In genomic region chr14:54685471-54685870, GRCm38 (mm10) we compare ENCODE assay signal across 8 mouse cellular contexts. TPM values are rescaled to one million over a fixed set of nuclear protein-coding genes. Genes with fewer than 3 reads are reported as not detected.
DNase-seq lines count a peak whose midpoint lies in the region; ATAC-seq lines count a peak whose summit lies in the region.

No protein-coding gene starts in this region.

- H3K27me3 ChIP-seq in megakaryocyte, embryonic 14.5 days (replicated peaks) = no peaks in the 10 kb centered on the region
- no peaks in the 10 kb centered on the region for H3K27me3 ChIP-seq in limb, embryonic 15.5 days
- no peaks in the 10 kb centered on the region for H3K27me3 ChIP-seq in stomach, embryonic 14.5 days (ENCODE audit: control insufficient read depth, insufficient read depth, low read length)

- 5% methylated on average over 8 of the region's 8 CpGs for WGBS in limb, embryonic 15.5 days
- 12% methylated on average over 8 of the region's 8 CpGs for WGBS in stomach, embryonic 14.5 days

- peak overlapping the region; percentile 49 for H3K4me2 ChIP-seq in limb, embryonic 15.5 days
- H3K4me2 ChIP-seq in stomach, embryonic 14.5 days (replicated peaks; ENCODE audit: low read depth, low read length) = peak overlapping the region; percentile 72

- no peaks in the 10 kb centered on the region for H3K9me3 ChIP-seq in megakaryocyte, embryonic 14.5 days
- no peaks in the 10 kb centered on the region for H3K9me3 ChIP-seq in limb, embryonic 15.5 days
- H3K9me3 ChIP-seq in stomach, embryonic 14.5 days (ENCODE audit: control insufficient read depth, low read depth, low read length) = no peaks in the 10 kb centered on the region

- no peak for ATAC-seq in megakaryocyte, adult 5-6 weeks (ENCODE audit: poor library complexity, severe bottlenecking)
- ATAC-seq in erythroid progenitor cell, adult 5-6 weeks (replicated peaks; ENCODE audit: low FRiP score, poor library complexity, severe bottlenecking) = peak; percentile 22
- no peak for ATAC-seq in limb, embryonic 15.5 days (ENCODE audit: insufficient number of reproducible peaks, low FRiP score, low TSS enrichment, low read depth)
- ATAC-seq in stomach, embryonic 14.5 days (ENCODE audit: insufficient number of reproducible peaks, insufficient read depth, low FRiP score, low read depth) = no peak
- ATAC-seq in megakaryocyte-erythroid progenitor cell, adult 5-6 weeks (replicated peaks; ENCODE audit: low FRiP score, low TSS enrichment, poor library complexity, severe bottlenecking) = no peak

- peak overlapping the region; percentile 97 for H3K9ac ChIP-seq in limb, embryonic 15.5 days
- peak overlapping the region; percentile 97 for H3K9ac ChIP-seq in stomach, embryonic 14.5 days (replicated peaks; ENCODE audit: low read depth, low read length)

- no peak for DNase-seq in right cerebral cortex, postnatal 4 days
- DNase-seq in layer of hippocampus, adult 9-10 months (ENCODE audit: low spot score) = no peak

- peak overlapping the region; percentile 100 for H3K4me3 ChIP-seq in megakaryocyte, embryonic 14.5 days (replicated peaks)
- H3K4me3 ChIP-seq in limb, embryonic 15.5 days = peak overlapping the region; percentile 85
- H3K4me3 ChIP-seq in stomach, embryonic 14.5 days (ENCODE audit: low read depth, low read length) = peak overlapping the region; percentile 84

- H3K36me3 ChIP-seq in megakaryocyte, embryonic 14.5 days (replicated peaks; ENCODE audit: low read length) = peaks cover 50% of the 10 kb centered on the region
- peaks cover 29% of the 10 kb centered on the region for H3K36me3 ChIP-seq in limb, embryonic 15.5 days
- peaks cover 19% of the 10 kb centered on the region for H3K36me3 ChIP-seq in stomach, embryonic 14.5 days (ENCODE audit: control insufficient read depth, insufficient read depth, low read length)

- H3K27ac ChIP-seq in limb, embryonic 15.5 days = peak overlapping the region; percentile 97; the same call in 1 of the 2 replicates
- H3K27ac ChIP-seq in stomach, embryonic 14.5 days (ENCODE audit: low read length) = no peak overlapping the region

- H3K4me1 ChIP-seq in megakaryocyte, embryonic 14.5 days = peaks cover 59% of the 10 kb centered on the region
- H3K4me1 ChIP-seq in limb, embryonic 15.5 days = peaks cover 16% of the 10 kb centered on the region
- H3K4me1 ChIP-seq in stomach, embryonic 14.5 days (ENCODE audit: control insufficient read depth, insufficient read depth, low read length) = peaks cover 13% of the 10 kb centered on the region; the same call in 1 of the 2 replicates

RNA-seq across cellular contexts. Expression of gene 1700123O20Rik, which starts 0.5 kb away (rescaled TPM):
- 28.9 and 131 TPM in 2 replicates for polyA plus RNA-seq in megakaryocyte, embryonic 14.5 days (2012; ENCODE audit: insufficient read depth, low replicate concordance)
- total RNA-seq in megakaryocyte, adult 5-6 weeks (2015) = 57.9 and 59.1 TPM in 2 replicates
- 34.3 and 34.8 TPM in 2 replicates for total RNA-seq in megakaryocyte, adult 5-6 weeks (2017)
- 45.7 and 46.9 TPM in 2 replicates for total RNA-seq in erythroid progenitor cell, adult 5-6 weeks (2015; ENCODE audit: low replicate concordance)
- 16.3 and 29.4 TPM in 2 replicates for total RNA-seq in erythroid progenitor cell, adult 5-6 weeks (2017; ENCODE audit: low replicate concordance)
- polyA plus RNA-seq in limb, embryonic 15.5 days (2015; fragmentation: Nextera tagmentation; extraction: Ambion mirVana) = 79.6 and 81.2 TPM in 2 replicates
- polyA plus RNA-seq in stomach, embryonic 14.5 days (2014; fragmentation: Nextera tagmentation; extraction: Ambion mirVana) = 82.9 and 88.9 TPM in 2 replicates
- 37.1 and 42.0 TPM in 2 replicates for total RNA-seq in megakaryocyte-erythroid progenitor cell, adult 5-6 weeks (2014; fragmentation: Nextera tagmentation)
- total RNA-seq in megakaryocyte-erythroid progenitor cell, adult 5-6 weeks (2017) = 42.4 and 58.4 TPM in 2 replicates

RNA-seq across cellular contexts. Expression of gene Acin1, which starts 1.3 kb away (rescaled TPM):
- polyA plus RNA-seq in megakaryocyte, embryonic 14.5 days (2012; ENCODE audit: insufficient read depth, low replicate concordance) = 85.2 and 218 TPM in 2 replicates
- 99.7 and 131 TPM in 2 replicates for total RNA-seq in megakaryocyte, adult 5-6 weeks (2015)
- total RNA-seq in megakaryocyte, adult 5-6 weeks (2017) = 173 and 223 TPM in 2 replicates
- total RNA-seq in erythroid progenitor cell, adult 5-6 weeks (2015; ENCODE audit: low replicate concordance) = 153 and 270 TPM in 2 replicates
- 381 and 431 TPM in 2 replicates for total RNA-seq in erythroid progenitor cell, adult 5-6 weeks (2017; ENCODE audit: low replicate concordance)
- polyA plus RNA-seq in limb, embryonic 15.5 days (2015; fragmentation: Nextera tagmentation; extraction: Ambion mirVana) = 109 TPM in 2 replicates
- polyA plus RNA-seq in stomach, embryonic 14.5 days (2014; fragmentation: Nextera tagmentation; extraction: Ambion mirVana) = 145 and 147 TPM in 2 replicates
- total RNA-seq in megakaryocyte-erythroid progenitor cell, adult 5-6 weeks (2014; fragmentation: Nextera tagmentation) = 222 and 244 TPM in 2 replicates
- 267 and 293 TPM in 2 replicates for total RNA-seq in megakaryocyte-erythroid progenitor cell, adult 5-6 weeks (2017)

RNA-seq across cellular contexts. Expression of gene Gm29776, which starts 13.2 kb away (rescaled TPM):
- polyA plus RNA-seq in megakaryocyte, embryonic 14.5 days (2012; ENCODE audit: insufficient read depth, low replicate concordance) = not detected in 2 replicates
- 0.25 and 0.46 TPM in 2 replicates for total RNA-seq in megakaryocyte, adult 5-6 weeks (2015)
- not detected in 2 replicates for total RNA-seq in megakaryocyte, adult 5-6 weeks (2017)
- not detected in 2 replicates for total RNA-seq in erythroid progenitor cell, adult 5-6 weeks (2015; ENCODE audit: low replicate concordance)
- total RNA-seq in erythroid progenitor cell, adult 5-6 weeks (2017; ENCODE audit: low replicate concordance) = not detected in 2 replicates
- polyA plus RNA-seq in limb, embryonic 15.5 days (2015; fragmentation: Nextera tagmentation; extraction: Ambion mirVana) = 0.21 and 0.24 TPM in 2 replicates
- polyA plus RNA-seq in stomach, embryonic 14.5 days (2014; fragmentation: Nextera tagmentation; extraction: Ambion mirVana) = 0.17 and 0.24 TPM in 2 replicates
- total RNA-seq in megakaryocyte-erythroid progenitor cell, adult 5-6 weeks (2014; fragmentation: Nextera tagmentation) = not detected in 2 replicates
- not detected in 2 replicates for total RNA-seq in megakaryocyte-erythroid progenitor cell, adult 5-6 weeks (2017)

RNA-seq across cellular contexts. Expression of gene Cebpe, which starts 26.5 kb away (rescaled TPM):
- 17.3 TPM in 1 of 2 replicates, not detected in the other for polyA plus RNA-seq in megakaryocyte, embryonic 14.5 days (2012; ENCODE audit: insufficient read depth, low replicate concordance)
- 24.4 and 26.0 TPM in 2 replicates for total RNA-seq in megakaryocyte, adult 5-6 weeks (2015)
- total RNA-seq in megakaryocyte, adult 5-6 weeks (2017) = 41.9 and 52.8 TPM in 2 replicates
- 14.7 and 25.9 TPM in 2 replicates for total RNA-seq in erythroid progenitor cell, adult 5-6 weeks (2015; ENCODE audit: low replicate concordance)
- total RNA-seq in erythroid progenitor cell, adult 5-6 weeks (2017; ENCODE audit: low replicate concordance) = 9.4 and 12.4 TPM in 2 replicates
- polyA plus RNA-seq in limb, embryonic 15.5 days (2015; fragmentation: Nextera tagmentation; extraction: Ambion mirVana) = 0.12 TPM in 1 of 2 replicates, not detected in the other
- 0.69 TPM in 1 of 2 replicates, not detected in the other for polyA plus RNA-seq in stomach, embryonic 14.5 days (2014; fragmentation: Nextera tagmentation; extraction: Ambion mirVana)
- 1.4 and 5.7 TPM in 2 replicates for total RNA-seq in megakaryocyte-erythroid progenitor cell, adult 5-6 weeks (2014; fragmentation: Nextera tagmentation)
- total RNA-seq in megakaryocyte-erythroid progenitor cell, adult 5-6 weeks (2017) = not detected in 2 replicates

RNA-seq across cellular contexts. Expression of gene Cdh24, which starts 44.3 kb away (rescaled TPM):
- 2.7 and 5.5 TPM in 2 replicates for polyA plus RNA-seq in megakaryocyte, embryonic 14.5 days (2012; ENCODE audit: insufficient read depth, low replicate concordance)
- total RNA-seq in megakaryocyte, adult 5-6 weeks (2015) = 0.27 and 0.78 TPM in 2 replicates
- total RNA-seq in megakaryocyte, adult 5-6 weeks (2017) = 0.51 and 0.57 TPM in 2 replicates
- total RNA-seq in erythroid progenitor cell, adult 5-6 weeks (2015; ENCODE audit: low replicate concordance) = 1.4 and 2.1 TPM in 2 replicates
- total RNA-seq in erythroid progenitor cell, adult 5-6 weeks (2017; ENCODE audit: low replicate concordance) = 2.8 and 14.1 TPM in 2 replicates
- polyA plus RNA-seq in limb, embryonic 15.5 days (2015; fragmentation: Nextera tagmentation; extraction: Ambion mirVana) = 3.7 and 4.2 TPM in 2 replicates
- 4.5 and 5.1 TPM in 2 replicates for polyA plus RNA-seq in stomach, embryonic 14.5 days (2014; fragmentation: Nextera tagmentation; extraction: Ambion mirVana)
- 2.3 and 2.5 TPM in 2 replicates for total RNA-seq in megakaryocyte-erythroid progenitor cell, adult 5-6 weeks (2014; fragmentation: Nextera tagmentation)
- 0.15 and 1.7 TPM in 2 replicates for total RNA-seq in megakaryocyte-erythroid progenitor cell, adult 5-6 weeks (2017)
